Mouse (Mus musculus) limb, embryonic 11.5 days (tissue): ENCODE data around the gene Paxx. TPM values are rescaled to one million over a fixed set of nuclear protein-coding genes. Genes with fewer than 3 reads are reported as not detected.
A peak's percentile ranks its signal among the peaks of the same experiment; 100 is the strongest.

ENCODE experiments used
- ATAC-seq: fragments of 200-750 bp; cut with Nextera tagmentation; 2 replicates; pipeline ENCODE4 v1.8.0; 2017; ENCODE audit warnings: low read depth; ENCODE audit not compliant: insufficient number of reproducible peaks, low FRiP score, low TSS enrichment
- DNase-seq: peaks from one replicate; pipeline ENCODE4 v3.0.0-alpha.2; 2015; ENCODE audit warnings: low spot score
- H3K27ac ChIP-seq: fragments of 300-500 bp; sonication (generic); replicated peaks from 2 replicates; pipeline ENCODE4 v1.5.1; 2014; ENCODE audit warnings: low read depth, mild to moderate bottlenecking, low read length
- H3K27me3 ChIP-seq: fragments of 300-500 bp; sonication (generic); 2 replicates; pipeline ENCODE4 v1.6.1; 2014; ENCODE audit warnings: mild to moderate bottlenecking, low read length, mixed read lengths; ENCODE audit not compliant: control insufficient read depth, insufficient read depth
- H3K36me3 ChIP-seq: fragments of 300-500 bp; sonication (generic); 2 replicates; pipeline ENCODE4 v1.6.1; 2014; ENCODE audit warnings: mild to moderate bottlenecking, low read length, moderate library complexity, mixed read lengths; ENCODE audit not compliant: control insufficient read depth, insufficient read depth
- H3K4me1 ChIP-seq: fragments of 300-500 bp; sonication (generic); 2 replicates; pipeline ENCODE4 v1.6.1; 2014; ENCODE audit warnings: low read length, mixed read lengths; ENCODE audit not compliant: control insufficient read depth, insufficient read depth
- H3K4me2 ChIP-seq: fragments of 300-500 bp; sonication (generic); 2 replicates; pipeline ENCODE4 v1.6.1; 2014; ENCODE audit warnings: low read depth, mild to moderate bottlenecking, moderate library complexity; ENCODE audit not compliant: severe bottlenecking
- H3K4me3 ChIP-seq: fragments of 300-500 bp; sonication (generic); 2 replicates; pipeline ENCODE4 v1.5.1; 2014; ENCODE audit warnings: low read depth, low read length
- H3K9ac ChIP-seq: fragments of 300-500 bp; sonication (generic); 2 replicates; pipeline ENCODE4 v1.6.1; 2014; ENCODE audit warnings: mild to moderate bottlenecking, low read length
- H3K9me3 ChIP-seq: fragments of 300-500 bp; sonication (generic); 2 replicates; pipeline ENCODE4 v1.6.1; 2016; ENCODE audit warnings: low read length; ENCODE audit not compliant: control insufficient read depth
- WGBS: fragments of 180-500 bp; shearing (Covaris S2); extraction: QIAGEN DNeasy Blood & Tissue Kit; methylation state at CpG from one replicate; pipeline ENCODE4 v1.1.7; 2014; 5-methylcytosine and 5-hydroxymethylcytosine counted together
- polyA plus RNA-seq: library from polyadenylated mRNA; unstranded; fragments of >200 nt; fragmentation: Nextera tagmentation; extraction: Ambion mirVana; gene quantifications from 2 replicates; pipeline ENCODE4 v1.2.1, GENCODE M21; 2014

The Paxx gene
- polyA plus RNA-seq, 1 experiment from 2014 or later = 18.1 TPM

- WGBS = 40% methylated on average over 5 of the region's 5 CpGs
- Histone ChIP-seq H3K4me1 (peaks cover 4% of the 10 kb centered on the region), H3K9ac (peak overlapping the region; percentile 68), H3K4me2 (peak overlapping the region; percentile 90), H3K4me3 (peak overlapping the region; percentile 74), H3K9me3 (no peaks in the 10 kb centered on the region), H3K27ac (no peak overlapping the region; the same call in 1 of the 2 replicates), H3K36me3 (no peaks in the 10 kb centered on the region; the same call in 1 of the 2 replicates), H3K27me3 (no peaks in the 10 kb centered on the region)
- ATAC-seq = no peak
- no peak for DNase-seq
Observed at GRCm38 (mm10) chr2:25460135-25460534, 759 bp downstream of the Paxx start.

- Histone ChIP-seq H3K9me3 (no peaks in the 10 kb centered on the region), H3K4me2 (no peak overlapping the region), H3K4me1 (peaks cover 4% of the 10 kb centered on the region), H3K4me3 (no peak overlapping the region), H3K27ac (no peak overlapping the region), H3K27me3 (no peaks in the 10 kb centered on the region), H3K9ac (no peak overlapping the region), H3K36me3 (no peaks in the 10 kb centered on the region; the same call in 1 of the 2 replicates)
- ATAC-seq = no peak
- WGBS = 74% methylated on average over 5 of the region's 5 CpGs
- no peak for DNase-seq
Observed at GRCm38 (mm10) chr2:25458911-25459310, 2.0 kb downstream of the Paxx start.

GRCm38 (mm10) chr2:25457022-25457896 lies 3.6 kb downstream of the Paxx start:
- WGBS = 86% methylated on average over 9 of the region's 9 CpGs
- ATAC-seq (no peak), DNase-seq (no peak)
- no peaks in the 10 kb centered on the region for H3K9me3 ChIP-seq
- no peaks in the 10 kb centered on the region for H3K27me3 ChIP-seq
- H3K27ac ChIP-seq = no peak overlapping the region
- no peak overlapping the region for H3K4me3 ChIP-seq
- no peak overlapping the region for H3K4me2 ChIP-seq
- H3K4me1 ChIP-seq = peaks cover 4% of the 10 kb centered on the region
- H3K36me3 ChIP-seq = no peaks in the 10 kb centered on the region; the same call in 1 of the 2 replicates
- H3K9ac ChIP-seq = no peak overlapping the region

GRCm38 (mm10) chr2:25456205-25456953 lies 4.5 kb downstream of the Paxx start, which contains the start of gene Clic3:
Gene Clic3 (plus strand): TSS chr2:25456838.
- WGBS = 57% methylated on average over 14 of the region's 14 CpGs

GRCm38 (mm10) chr2:25452951-25453350 lies 7.9 kb downstream of the Paxx start:
- DNase-seq (no peak), ATAC-seq (no peak)
- Histone ChIP-seq H3K9me3 (no peaks in the 10 kb centered on the region), H3K4me1 (no peaks in the 10 kb centered on the region), H3K4me2 (no peak overlapping the region), H3K27ac (no peak overlapping the region), H3K36me3 (no peaks in the 10 kb centered on the region), H3K4me3 (no peak overlapping the region), H3K9ac (no peak overlapping the region), H3K27me3 (no peaks in the 10 kb centered on the region)
- 59% methylated on average over 1 of the region's 1 CpGs for WGBS

More at GRCm38 (mm10) chr2:25456205-25456953, 4.5 kb downstream of the Paxx start, which contains the start of gene Clic3:
- Histone ChIP-seq H3K4me1 (peaks cover 4% of the 10 kb centered on the region), H3K4me3 (no peak within 1 kb of the TSS), H3K9ac (no peak within 1 kb of the TSS), H3K36me3 (no peaks in the 10 kb centered on the region; the same call in 1 of the 2 replicates), H3K4me2 (no peak within 1 kb of the TSS), H3K27ac (no peak within 1 kb of the TSS), H3K27me3 (no peaks in the 10 kb centered on the region), H3K9me3 (no peaks in the 10 kb centered on the region)
- no peak for DNase-seq
- ATAC-seq = no peak

- no peak overlapping the region for H3K4me3 ChIP-seq
- WGBS = 87% methylated on average over 8 of the region's 8 CpGs
Observed at GRCm38 (mm10) chr2:25450853-25451647, 9.8 kb downstream of the Paxx start.

GRCm38 (mm10) chr2:25442682-25443081 lies 18.2 kb downstream of the Paxx start:
- H3K27me3 ChIP-seq = no peaks in the 10 kb centered on the region
- H3K27ac ChIP-seq = no peak overlapping the region
- ATAC-seq = no peak
- DNase-seq = no peak
- H3K9me3 ChIP-seq = no peaks in the 10 kb centered on the region
- H3K36me3 ChIP-seq = no peaks in the 10 kb centered on the region; the same call in 1 of the 2 replicates
- H3K4me3 ChIP-seq = no peak overlapping the region
- 89% methylated on average over 14 of the region's 14 CpGs for WGBS
- H3K9ac ChIP-seq = no peak overlapping the region
- no peak overlapping the region for H3K4me2 ChIP-seq
- no peaks in the 10 kb centered on the region for H3K4me1 ChIP-seq

More at GRCm38 (mm10) chr2:25450853-25451647, 9.8 kb downstream of the Paxx start:
- no peaks in the 10 kb centered on the region for H3K27me3 ChIP-seq
- no peaks in the 10 kb centered on the region for H3K36me3 ChIP-seq
- H3K9me3 ChIP-seq = no peaks in the 10 kb centered on the region
- H3K9ac ChIP-seq = no peak overlapping the region
- H3K4me2 ChIP-seq = no peak overlapping the region
- H3K27ac ChIP-seq = no peak overlapping the region
- no peak for DNase-seq
- no peak for ATAC-seq
- H3K4me1 ChIP-seq = no peaks in the 10 kb centered on the region

- H3K36me3 ChIP-seq = no peaks in the 10 kb centered on the region; the same call in 1 of the 2 replicates
- no peak overlapping the region for H3K4me2 ChIP-seq
- no peak overlapping the region for H3K9ac ChIP-seq
- ATAC-seq = no peak
- H3K4me3 ChIP-seq = no peak overlapping the region
- no peaks in the 10 kb centered on the region for H3K27me3 ChIP-seq
- H3K27ac ChIP-seq = no peak overlapping the region
- no peak for DNase-seq
- WGBS = 89% methylated on average over 20 of the region's 20 CpGs
- no peaks in the 10 kb centered on the region for H3K4me1 ChIP-seq
- H3K9me3 ChIP-seq = no peaks in the 10 kb centered on the region
Observed at GRCm38 (mm10) chr2:25441067-25441466, 19.8 kb downstream of the Paxx start.
